Mouse (Mus musculus) gastrocnemius, adult 8-10 months (tissue): Measurements from ENCODE around the gene Fads2. TPM values are rescaled to one million over a fixed set of nuclear protein-coding genes. Genes with fewer than 3 reads are reported as not detected.

ENCODE experiments used
- DNase-seq, 2 experiments: peaks; one replicate each; pipeline ENCODE4 v3.0.0; 2022; ENCODE audit warnings: low spot score in 2 of 2
- total RNA-seq, 4 experiments: library from RNA; stranded (reverse); gene quantifications; 2 replicates each; pipeline ENCODE4 v1.2.4; 2022

The Fads2 gene
- total RNA-seq, 4 experiments from 2014 or later: 1.2 to 2.0 (median 1.5) TPM

DNA sequence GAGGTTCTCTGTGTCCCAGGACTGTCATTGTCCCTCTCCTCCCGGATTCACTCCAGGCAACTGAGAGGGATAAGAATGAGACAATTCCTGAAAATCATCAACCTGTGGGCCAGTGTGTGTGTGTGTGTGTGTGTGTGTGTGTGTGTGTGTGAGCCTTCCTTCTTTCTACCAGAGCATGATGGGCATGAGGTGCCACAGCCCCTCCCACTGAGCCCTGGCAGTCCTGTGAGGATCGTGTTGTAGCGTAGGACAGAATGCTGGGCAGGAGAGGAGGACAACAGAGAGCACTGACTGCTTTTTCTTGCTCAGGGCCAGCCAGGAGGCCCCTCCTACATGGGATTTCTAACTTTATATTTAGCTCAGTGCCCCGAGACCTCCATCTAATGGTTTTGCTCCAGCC lies 58.7 kb downstream of the Fads2 start:
- no peak for DNase-seq

DNA sequence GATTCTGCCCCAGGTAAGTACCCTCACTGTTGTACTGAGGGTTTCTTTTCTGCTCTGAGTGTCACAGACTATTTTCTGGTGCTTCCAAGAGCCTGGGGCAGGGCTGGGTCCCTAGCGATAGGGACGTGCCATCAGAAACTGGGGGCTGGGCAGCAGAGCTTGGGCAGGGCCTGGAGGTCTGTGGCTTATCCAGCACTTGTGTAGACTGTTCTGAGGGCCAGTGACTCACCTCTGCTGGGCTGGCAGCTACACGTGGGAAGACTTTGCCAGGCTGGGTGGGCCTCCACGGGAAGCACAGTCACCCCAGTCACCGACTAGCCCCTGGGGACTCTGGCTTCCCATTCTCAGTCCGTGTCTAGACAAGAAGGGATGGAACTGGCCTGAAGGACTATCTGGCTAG lies 59.3 kb downstream of the Fads2 start:
- DNase-seq: no peak

DNA sequence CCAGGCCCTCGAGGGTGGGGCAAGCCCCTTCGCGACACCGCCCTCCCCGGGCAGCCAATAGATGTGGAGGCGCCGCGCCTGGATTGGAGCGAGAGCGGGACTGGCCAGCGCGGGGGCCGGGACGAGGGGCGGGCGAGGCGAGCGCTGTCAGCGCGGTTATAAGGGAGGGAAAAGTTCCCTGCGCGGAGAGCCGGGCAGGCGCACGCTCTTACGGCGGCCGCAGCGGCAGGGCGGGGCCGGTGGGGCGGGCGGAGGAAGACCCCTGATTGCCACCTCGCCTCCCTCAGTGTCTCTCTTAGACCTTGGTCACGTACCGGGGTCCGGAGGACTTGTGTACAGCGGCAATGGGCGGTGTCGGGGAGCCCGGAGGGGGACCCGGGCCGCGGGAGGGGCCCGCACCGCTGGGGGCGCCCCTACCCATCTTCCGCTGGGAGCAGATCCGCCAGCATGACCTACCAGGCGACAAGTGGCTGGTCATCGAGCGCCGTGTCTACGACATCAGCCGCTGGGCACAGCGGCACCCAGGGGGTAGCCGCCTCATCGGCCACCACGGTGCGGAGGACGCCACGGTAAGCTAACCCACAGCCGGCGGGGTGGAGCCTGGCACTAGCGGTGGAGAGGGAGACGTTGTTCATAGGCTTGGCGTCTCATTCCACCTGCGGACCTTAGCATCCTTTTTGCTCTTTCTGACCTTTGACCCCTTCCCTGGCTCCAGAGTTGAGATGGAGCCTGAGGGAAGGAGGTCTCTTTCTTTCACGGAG lies 60.0 kb downstream of the Fads2 start, which contains the start of gene Fads3:
Gene Fads3 (plus strand): TSS at position 182 of the 761 bp plus-strand sequence.
- peak; percentile 55 to 70 for DNase-seq

DNA sequence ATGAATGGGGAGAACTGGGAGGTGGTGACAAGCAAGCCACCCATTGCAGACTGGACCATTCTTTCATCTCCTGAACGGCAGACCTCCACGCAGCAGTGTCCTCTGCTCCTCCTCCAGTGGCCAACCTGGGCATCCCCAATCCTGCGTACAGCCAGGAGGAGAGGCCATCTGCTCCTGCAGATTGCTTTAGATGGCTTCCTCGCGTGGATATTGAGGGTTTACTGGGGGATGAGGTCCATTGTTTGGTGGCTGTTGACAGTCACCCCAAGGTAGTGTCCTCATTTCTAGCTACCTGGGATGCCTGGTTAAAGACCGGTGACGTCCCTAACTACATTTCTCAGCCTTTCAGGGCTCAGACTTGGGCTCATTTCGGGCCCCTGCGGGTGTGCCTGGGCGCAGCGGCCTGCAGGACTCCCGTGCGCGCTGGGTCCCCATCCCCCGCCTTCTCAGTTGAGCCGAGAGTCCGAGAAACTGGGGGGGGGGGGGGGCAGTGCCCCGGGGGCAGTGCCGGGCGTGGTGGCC lies 60.6 kb downstream of the Fads2 start:
- DNase-seq: no peak

DNA sequence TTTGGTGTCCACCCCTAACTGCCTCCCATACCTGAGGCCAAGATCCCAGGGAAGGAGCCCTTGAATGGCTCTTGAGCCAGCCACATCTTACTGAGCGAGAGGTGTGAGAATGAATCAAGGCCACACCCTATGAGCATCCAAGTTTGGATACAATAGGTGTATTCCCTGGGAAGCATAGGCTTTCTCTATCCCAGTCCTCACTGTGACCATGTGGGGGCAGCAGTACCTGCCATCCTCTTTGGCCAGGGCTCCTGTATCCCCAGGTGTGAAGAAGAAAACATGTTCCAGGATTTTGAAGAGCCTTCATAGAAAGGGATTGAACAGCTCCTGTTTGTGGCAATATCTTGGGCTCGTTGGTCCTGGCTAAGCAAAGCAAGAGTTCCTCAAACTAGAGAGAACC lies 61.9 kb downstream of the Fads2 start:
- no peak for DNase-seq

DNA sequence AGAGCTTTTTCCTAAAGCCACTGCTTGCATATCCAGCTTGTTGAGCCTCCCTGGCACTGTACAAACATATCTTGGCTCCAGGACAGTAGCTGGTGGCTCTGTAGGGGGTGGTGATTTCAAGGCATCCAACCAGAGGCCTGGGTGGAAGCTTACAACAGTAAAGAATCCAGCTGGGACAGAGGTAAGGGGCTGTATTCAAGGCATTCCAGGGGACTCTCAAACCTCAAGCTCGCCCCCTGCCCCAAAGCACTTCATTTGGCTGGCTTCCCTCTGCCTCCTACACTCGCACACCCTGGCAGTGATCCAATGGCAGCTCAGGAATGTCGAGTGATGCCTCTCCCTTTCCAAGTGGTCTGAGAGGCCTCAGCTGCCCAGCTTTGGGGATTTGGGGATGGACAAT lies 62.6 kb downstream of the Fads2 start:
- no peak for DNase-seq

DNA sequence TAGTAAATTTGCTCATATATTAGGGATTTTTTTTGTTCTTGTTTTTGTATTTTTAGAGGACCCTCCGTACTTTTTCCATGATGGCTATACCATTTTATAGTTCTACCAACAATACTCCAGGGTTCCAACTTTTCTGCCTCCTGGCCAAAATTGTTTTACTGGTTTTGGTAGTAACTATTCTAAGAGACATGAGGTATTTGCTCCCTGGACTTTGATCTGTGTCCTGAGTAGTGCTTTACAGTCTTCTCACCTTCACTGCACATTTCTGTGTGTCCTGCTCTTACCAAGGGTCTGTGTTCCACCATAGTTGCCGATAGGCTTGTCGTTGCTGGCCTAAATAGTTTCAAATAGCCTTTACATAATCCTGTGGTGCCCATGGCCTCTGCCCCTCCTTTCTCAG lies 63.2 kb downstream of the Fads2 start:
- no peak for DNase-seq

DNA sequence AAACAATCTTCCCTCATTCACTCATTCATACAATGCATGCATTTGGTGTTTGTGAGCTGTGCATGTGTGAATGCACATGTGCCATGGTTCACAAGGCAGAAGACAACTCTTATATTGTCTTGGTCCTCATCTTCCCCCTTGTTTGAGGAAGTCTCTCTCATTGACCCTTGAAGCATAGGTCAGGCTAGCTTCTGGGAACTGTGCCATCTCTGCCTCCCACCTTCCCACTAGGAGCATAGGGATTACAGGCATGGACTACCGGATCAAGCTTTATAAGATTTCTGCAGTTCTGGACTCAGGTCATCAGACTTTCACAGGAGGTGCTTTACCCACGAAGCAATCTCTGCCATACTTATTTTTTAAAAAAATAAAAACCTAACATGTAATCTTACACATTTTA lies 64.0 kb downstream of the Fads2 start:
- no peak for DNase-seq

DNA sequence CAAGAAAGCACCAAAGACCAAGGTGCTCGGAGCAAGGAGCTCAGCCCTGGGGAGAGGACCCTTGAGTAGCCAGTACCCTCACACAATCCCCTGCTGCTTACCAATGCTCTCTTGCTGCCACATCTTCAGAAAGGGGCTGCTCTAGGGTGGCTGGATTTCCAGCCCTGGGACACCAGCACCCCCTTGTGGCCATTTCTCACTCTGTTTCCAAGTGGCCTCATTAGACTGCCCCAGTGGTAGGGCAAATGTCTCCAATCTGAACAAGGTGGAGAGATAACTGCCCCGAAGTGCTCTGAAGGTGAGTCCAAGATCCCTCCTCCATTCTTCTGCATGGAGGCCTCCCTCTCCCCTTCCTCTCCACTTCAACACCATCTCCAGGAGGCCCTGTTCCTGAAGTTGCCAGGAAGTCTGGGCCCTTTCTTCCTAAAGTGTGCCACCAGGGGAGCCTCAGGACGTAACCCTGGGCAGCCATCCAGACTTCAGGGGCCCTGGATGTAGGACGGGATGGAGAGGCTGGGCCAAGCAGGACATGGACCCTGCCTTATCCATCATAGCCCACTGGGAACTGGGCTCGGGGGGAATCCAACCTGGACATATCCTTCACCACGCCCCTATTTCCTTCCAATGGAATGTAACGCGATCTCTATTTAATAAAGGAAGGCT lies 66.6 kb downstream of the Fads2 start:
- DNase-seq: peak; percentile 59 to 71

DNA sequence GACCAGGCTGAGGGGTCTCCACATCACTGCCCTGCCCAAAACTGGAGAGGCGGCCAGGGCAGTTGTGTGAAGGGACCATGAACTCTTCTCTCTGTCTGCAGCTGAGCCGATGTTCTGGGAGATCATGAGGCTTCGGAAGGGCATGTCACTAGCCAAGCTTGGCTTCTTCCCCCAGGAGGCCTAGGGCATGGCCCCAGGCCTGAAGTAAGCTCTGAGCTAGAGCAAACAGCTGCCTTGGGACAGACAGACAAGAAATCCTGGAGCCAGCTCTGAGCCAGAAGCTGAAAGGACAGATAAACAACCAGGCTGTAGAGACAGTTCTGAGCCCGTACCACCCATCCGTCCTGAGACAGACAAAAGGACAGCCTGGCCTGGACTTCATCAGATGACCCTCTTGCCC lies 67.2 kb downstream of the Fads2 start:
- DNase-seq: no peak

DNA sequence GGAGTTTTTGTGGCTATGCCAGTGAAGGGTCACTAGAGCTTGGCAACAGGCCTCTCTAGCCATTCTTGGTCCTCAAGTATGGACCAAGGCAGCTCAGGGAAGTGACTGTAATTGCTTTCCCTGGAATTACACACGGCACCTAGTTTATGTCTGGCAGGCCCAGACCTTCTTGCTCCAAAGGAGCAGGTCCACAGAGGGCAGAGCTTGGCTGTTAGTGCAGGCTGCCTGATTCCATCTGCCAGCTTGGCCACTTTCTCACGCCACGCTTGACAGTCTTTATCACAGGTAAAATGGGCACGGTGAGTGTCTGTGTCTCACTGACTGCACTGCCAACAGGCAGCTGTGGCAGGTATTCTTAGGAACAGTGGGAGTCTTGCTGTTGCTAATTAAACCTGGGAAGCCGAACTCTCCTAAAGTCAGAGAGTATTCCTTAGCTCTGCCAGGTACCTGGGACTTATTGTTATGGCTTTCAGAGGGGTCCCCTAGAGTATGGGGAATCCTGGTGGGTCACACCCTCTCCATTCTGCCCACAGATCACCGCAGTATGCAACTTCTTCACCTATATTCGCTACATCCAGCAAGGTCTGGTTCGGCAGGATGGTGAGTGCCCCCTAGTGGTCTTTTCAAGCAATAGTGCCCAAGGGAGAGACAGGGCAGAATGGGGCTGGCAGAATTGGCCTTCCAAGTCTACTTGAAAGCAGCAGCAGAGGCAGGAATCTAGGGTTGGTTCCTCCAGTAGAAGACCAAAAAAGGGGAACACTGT lies 68.2 kb downstream of the Fads2 start:
- DNase-seq: peak in 1 of 2 experiments; percentile 51

DNA sequence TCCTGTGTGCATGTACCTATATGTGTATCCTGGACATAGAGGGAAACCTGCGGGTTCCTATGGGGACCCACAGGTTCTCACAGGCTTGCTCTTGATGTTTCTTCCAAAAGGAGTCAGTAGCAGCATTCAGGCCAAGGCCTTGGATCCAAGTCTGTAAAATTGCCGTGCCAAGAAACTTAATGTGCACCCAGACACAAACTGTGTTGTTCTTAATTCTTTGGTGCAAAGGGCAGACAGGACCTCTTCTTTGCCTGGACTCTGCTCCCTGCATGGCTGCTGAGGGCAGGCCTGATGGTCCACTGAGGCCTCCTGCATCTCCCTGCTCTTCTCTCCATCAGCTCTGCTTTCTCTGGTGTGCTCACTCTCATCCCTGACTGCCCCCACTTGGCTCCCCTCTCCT lies 71.8 kb downstream of the Fads2 start:
- no peak for DNase-seq

DNA sequence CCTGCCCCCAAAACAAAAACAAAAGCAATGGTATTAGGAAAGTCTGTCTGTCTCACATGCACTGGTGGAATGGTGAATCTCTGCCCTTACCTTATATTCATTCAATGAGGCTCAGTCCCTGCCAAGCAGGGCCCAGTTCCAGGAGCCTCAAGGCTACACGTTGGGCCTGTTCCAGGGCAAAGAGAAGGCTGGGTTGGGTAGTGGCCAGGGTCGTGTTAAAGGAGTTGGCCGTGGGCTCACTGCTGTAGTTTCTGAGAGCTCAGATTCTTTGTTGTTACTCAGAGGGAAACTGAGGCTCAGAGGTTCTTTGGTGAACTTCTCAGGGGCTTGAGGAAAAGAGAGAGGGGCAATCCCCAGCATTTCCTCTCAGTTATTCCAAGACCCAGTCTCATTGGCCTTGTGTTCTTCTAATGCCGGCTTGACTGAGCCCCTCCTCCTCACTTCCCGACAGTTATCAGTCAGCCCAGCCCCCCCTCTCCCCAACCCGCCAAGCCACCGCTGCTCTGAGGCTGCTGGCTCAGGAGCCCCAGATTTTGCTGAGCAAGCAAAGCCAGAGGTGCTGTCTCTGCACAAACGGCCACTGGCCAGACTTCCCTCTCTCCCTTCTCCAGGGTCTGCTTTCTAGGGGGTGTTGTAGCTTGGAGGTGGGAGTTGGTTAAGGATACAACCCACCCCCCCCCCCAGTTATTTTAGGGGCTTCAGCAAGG lies 76.2 kb downstream of the Fads2 start:
- DNase-seq: peak in 1 of 2 experiments; percentile 31

DNA sequence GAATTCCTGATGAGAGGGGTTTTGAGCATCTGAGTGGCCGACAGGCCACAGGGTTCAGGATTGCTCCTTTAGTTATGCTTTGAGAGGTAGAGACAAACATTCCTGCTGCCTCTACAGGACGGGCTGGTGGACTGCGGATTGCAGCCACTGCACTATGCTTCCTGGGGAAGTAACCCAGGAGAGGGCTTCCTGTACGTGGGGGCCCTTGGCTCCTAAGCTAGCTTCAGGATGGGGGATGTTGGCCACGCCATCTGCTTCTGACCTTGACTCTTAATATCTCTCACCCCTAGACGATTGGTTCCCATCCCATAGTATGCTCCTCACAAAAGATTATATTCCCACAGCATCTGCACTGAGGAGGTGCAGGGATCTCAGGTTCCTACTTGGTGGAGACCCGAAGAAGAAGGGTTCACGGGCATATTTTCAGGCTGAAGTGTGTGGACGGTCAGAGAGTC lies 78.2 kb downstream of the Fads2 start:
- DNase-seq: no peak

DNA sequence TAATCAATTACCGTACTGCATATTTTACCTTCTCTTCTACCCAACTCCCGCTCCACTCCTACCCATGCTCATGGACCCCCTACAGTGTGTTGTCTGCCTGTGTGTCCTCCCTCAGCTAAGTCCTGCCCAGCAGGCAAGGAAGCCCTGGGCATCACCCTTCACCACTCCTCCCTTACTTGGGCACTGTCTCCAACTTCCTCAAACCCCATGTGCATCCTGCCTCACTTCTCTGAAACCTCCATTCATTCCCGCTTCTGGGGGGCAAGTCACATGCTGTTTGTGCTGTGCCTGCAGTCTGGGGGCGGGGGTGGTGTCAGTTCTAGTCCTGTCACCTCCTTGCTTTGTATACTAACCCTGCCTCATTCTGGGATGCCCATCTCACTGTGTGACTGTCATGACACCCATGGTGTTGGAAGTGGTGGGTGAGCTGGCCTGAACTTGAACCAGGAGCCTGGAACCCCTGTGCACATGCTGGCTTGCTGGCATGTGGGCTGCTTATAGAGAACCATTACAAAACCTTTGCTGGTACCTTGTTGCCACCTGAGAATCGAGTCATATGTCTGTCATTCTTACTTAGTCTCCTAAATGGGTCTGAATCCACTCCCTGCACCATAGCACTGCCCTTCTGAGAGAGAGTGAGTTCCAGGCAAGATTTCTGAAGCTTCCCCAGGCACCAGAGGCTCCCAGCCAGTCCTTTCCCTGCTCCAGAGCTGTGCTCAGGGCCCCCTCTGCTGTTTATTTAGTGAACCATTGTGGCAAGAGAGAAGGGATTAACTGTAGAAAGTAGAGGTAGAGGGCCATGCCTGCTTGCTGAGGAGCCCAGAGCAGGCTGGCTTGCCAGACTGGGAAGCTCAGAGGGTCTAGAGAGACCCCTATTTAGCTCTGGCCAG lies 78.9 kb downstream of the Fads2 start:
- DNase-seq: no peak

DNA sequence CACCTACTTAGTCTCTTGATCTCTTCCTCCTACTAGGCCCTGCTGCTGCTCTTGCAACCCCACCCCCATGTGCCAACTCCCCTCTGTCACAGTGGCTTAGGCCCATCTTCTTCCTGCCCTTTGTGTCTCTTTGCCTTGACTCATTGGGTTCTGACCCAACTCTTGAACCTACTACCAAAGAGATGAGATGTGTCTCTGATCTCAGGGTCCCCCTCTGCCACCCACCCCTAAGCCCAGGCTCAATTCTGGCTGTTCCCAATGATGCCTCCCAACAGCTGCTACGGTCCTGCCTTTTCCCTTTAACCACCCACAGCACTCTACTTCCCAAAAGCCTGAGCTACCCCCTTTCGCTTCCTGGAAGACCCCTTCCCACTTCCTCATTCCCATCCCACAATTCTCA lies 79.6 kb downstream of the Fads2 start:
- no peak for DNase-seq

DNA sequence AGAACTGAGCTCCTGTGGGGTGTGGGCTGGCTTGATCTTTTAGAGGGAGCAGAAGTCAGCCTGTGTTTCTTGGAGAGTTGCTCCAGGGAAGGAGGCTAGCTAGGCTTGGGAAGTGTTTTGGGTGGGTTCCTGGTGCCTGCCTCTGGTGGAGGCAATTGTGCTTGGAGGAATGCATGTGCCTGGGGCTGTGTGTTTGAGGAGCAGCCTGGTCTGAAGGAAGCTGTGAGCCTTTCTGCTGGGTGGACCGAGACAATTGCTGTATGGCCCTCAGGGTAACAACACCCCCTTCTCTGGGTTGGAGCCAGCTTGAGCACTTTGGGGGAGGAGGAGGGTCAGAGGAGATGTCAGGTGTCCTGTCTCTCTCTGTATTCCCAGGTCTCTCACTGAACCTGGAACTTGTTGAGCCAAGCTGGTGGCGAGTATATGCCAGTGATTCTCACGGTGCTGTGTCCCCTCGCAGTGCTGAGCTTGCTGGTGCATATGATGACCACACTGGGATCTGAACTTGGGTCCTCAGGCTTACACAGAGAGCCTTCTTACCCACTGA lies 82.3 kb downstream of the Fads2 start:
- no peak for DNase-seq

DNA sequence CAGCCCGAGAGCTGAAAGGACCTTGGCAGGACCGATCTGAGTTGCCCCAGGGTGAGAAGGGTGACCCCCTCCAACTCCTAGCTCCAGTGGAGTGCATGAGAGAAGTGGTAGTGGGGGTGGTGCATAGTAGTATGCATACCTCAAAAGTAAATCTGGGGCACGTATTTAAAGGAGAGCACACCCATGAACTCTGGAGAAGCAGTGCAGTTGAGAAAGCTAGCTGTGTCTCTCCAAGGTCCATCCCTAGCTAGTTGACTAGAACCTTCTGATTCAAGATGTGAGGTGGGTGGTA lies 83.1 kb downstream of the Fads2 start:
- DNase-seq: no peak

DNA sequence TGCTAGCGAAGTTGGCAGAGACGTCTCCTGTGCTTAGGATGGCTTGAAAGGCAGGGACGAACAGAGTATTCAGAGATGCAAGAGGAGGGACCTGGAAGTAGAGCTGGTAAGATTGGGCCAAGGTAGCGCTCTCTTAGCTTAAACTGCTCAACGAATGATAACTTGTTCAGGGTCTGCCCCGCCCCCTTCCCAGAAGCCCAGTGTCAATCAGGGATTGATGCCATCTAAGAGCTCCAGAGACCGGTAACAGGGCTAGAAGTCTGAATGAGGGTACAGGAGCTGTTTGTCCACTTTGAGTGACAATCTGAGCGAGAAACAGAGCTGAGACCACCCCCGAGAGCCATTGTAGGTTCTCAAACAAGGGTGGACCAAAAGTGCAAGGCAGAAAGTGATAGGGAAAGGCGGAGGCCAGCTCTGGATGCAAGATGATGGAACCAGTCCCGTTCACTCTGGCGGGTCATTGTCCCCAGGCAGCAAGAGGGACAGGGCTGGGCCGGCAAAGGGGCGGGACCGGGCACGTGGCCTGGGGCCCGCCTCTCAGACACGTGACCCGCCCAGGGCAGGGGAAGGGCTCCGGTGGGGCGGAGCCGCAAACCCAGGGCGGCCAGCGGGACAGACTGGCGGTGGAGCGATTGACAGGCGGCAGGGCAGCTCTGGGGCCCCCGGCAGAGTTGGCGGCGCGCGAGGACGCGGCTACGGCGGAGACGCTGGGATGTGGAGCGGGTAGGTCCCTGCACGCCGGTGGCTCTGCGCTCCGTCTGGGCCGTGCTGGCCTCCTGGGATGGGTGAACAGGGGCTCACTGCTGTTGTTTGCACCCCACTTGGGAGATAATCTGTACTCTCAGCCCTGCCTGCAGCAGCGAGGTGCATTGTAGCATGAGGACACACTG lies 83.7 kb downstream of the Fads2 start:
- peak; percentile 89 to 90 for DNase-seq
